Mouse (Mus musculus) adrenal gland (tissue): Measurements from ENCODE around the gene Gnat1.

Experiments used
- intact Hi-C: fragments of 180-260 bp; cut with DNase I; formaldehyde crosslinking; loops from one replicate; pipeline ENCODE4 v1.15.1; 2025

The Gnat1 gene

GRCm38 (mm10) chr9:107701594-107701993 is 22.1 kb upstream of the Gnat1 start:
- intact Hi-C loops = no loop called here

GRCm38 (mm10) chr9:107700114-107700571 is 20.6 kb upstream of the Gnat1 start:
- intact Hi-C loops = no loop called here

GRCm38 (mm10) chr9:107699376-107699980 is 20.0 kb upstream of the Gnat1 start:
- intact Hi-C loops = no loop called here

GRCm38 (mm10) chr9:107698611-107699190 is 19.2 kb upstream of the Gnat1 start:
- intact Hi-C loops = no loop called here

- intact Hi-C loops = no loop called here
Measured at GRCm38 (mm10) chr9:107697811-107698521, 18.5 kb upstream of the Gnat1 start.

GRCm38 (mm10) chr9:107696845-107697610 is 17.5 kb upstream of the Gnat1 start:
- intact Hi-C loops = no loop called here

GRCm38 (mm10) chr9:107696106-107696479 is 16.6 kb upstream of the Gnat1 start:
- intact Hi-C loops = no loop called here

- intact Hi-C loops = no loop called here
Measured at GRCm38 (mm10) chr9:107695441-107696105, 16.1 kb upstream of the Gnat1 start.

- intact Hi-C loops = no loop called here
Measured at GRCm38 (mm10) chr9:107694627-107695026, 15.1 kb upstream of the Gnat1 start.

- intact Hi-C loops = no loop called here
Measured at GRCm38 (mm10) chr9:107693433-107693987, 14.0 kb upstream of the Gnat1 start.

- intact Hi-C loops = no loop called here
Measured at GRCm38 (mm10) chr9:107692785-107693184, 13.3 kb upstream of the Gnat1 start.

GRCm38 (mm10) chr9:107690391-107690790 is 10.9 kb upstream of the Gnat1 start:
- intact Hi-C loops = no loop called here

- intact Hi-C loops = no loop called here
Measured at GRCm38 (mm10) chr9:107688939-107689338, 9.4 kb upstream of the Gnat1 start.

GRCm38 (mm10) chr9:107688415-107688814 is 8.9 kb upstream of the Gnat1 start:
- intact Hi-C loops = no loop called here

GRCm38 (mm10) chr9:107685231-107685981 is 5.9 kb upstream of the Gnat1 start:
- intact Hi-C loops = no loop called here

GRCm38 (mm10) chr9:107682405-107682804 is 2.9 kb upstream of the Gnat1 start:
- intact Hi-C loops = no loop called here

- intact Hi-C loops = loop anchor here (2.0 kb wide), 1 partner anchor 60 kb away; no protein-coding TSS in a partner anchor
Measured at GRCm38 (mm10) chr9:107678861-107679260, 651 bp downstream of the Gnat1 start.

GRCm38 (mm10) chr9:107677819-107678526 is 1.5 kb downstream of the Gnat1 start:
- intact Hi-C loops = loop anchor here (2.0 kb wide), 2 partner anchors 61 to 75 kb away; no protein-coding TSS in a partner anchor

GRCm38 (mm10) chr9:107677091-107677784 is 2.3 kb downstream of the Gnat1 start:
- intact Hi-C loops = loop anchor here (2.0 kb wide), 1 partner anchor 74 kb away; no protein-coding TSS in a partner anchor
